ENCODE assay signal across 21 mouse cellular contexts in the genomic region with DNA sequence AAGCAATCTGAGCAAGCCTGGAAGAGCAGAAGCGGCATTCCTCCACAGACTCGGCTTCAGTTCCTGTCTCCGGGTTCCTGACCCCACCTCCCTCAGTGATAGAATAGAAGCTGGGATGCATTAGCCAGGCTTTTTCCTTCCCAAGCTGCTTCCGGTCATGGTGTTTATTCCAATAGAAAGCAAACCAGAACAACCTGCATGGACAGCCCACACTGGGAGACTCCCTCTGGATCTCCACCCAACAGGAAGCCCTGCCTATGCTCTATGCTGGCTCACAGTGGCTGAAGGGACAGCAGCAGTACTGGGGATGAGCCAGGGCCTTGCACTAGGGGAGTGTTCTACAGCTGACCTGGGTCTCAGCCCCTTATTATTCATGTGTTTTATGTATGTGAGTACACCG. TPM values are rescaled to one million over a fixed set of nuclear protein-coding genes. Genes with fewer than 3 reads are reported as not detected.
A peak's percentile ranks its signal among the peaks of the same experiment; 100 is the strongest.
DNase-seq lines count a peak whose midpoint lies in the region; ATAC-seq and TF ChIP-seq lines count a peak whose summit lies in the region.
"Had no signal": no experiment of that assay in that cellular context is flagged by ENCODE, and none has a peak within 500 bp of the region (broad histone marks: within the 10 kb centered on the region; RNA-seq: fewer than 3 reads in every experiment).

No protein-coding gene starts in this region.

- no peak overlapping the region for H3K27ac ChIP-seq in kidney, embryonic 16.5 days (ENCODE audit: low read length)
- H3K27ac ChIP-seq in lung, embryonic 14.5 days (ENCODE audit: low read depth) = no peak overlapping the region
- H3K27ac ChIP-seq: forebrain, embryonic 13.5 days; heart, embryonic 13.5 days; hindbrain, embryonic 13.5 days; limb, embryonic 10.5 days had no signal

- H3K4me3 ChIP-seq in kidney, embryonic 16.5 days (ENCODE audit: low read length) = no peak overlapping the region
- no peak overlapping the region for H3K4me3 ChIP-seq in lung, embryonic 14.5 days (ENCODE audit: low read depth, low read length)
- H3K4me3 ChIP-seq: erythroblast, embryonic 14.5 days; forebrain, embryonic 13.5 days; heart, embryonic 13.5 days; hindbrain, embryonic 13.5 days; limb, embryonic 10.5 days had no signal

- 58% methylated on average over 5 of the region's 5 CpGs for WGBS in kidney, embryonic 16.5 days
- WGBS in lung, embryonic 14.5 days = 68% methylated on average over 5 of the region's 5 CpGs

- H3K4me2 ChIP-seq in kidney, embryonic 16.5 days (replicated peaks; ENCODE audit: low read depth, low read length) = no peak overlapping the region
- H3K4me2 ChIP-seq in lung, embryonic 14.5 days = no peak overlapping the region
- H3K4me2 ChIP-seq: forebrain, embryonic 13.5 days; heart, embryonic 13.5 days; hindbrain, embryonic 13.5 days had no signal

- no peak overlapping the region for H3K9ac ChIP-seq in kidney, embryonic 16.5 days (replicated peaks; ENCODE audit: low read length)
- H3K9ac ChIP-seq in lung, embryonic 14.5 days = no peak overlapping the region
- H3K9ac ChIP-seq: forebrain, embryonic 13.5 days; heart, embryonic 13.5 days; hindbrain, embryonic 13.5 days; liver, postnatal 0 days had no signal

- H3K27me3 ChIP-seq in kidney, embryonic 16.5 days (ENCODE audit: insufficient read depth, low read length) = no peaks in the 10 kb centered on the region
- no peaks in the 10 kb centered on the region for H3K27me3 ChIP-seq in lung, embryonic 14.5 days (ENCODE audit: insufficient read depth, low read length)
- H3K27me3 ChIP-seq: forebrain, embryonic 13.5 days; heart, embryonic 13.5 days; hindbrain, embryonic 13.5 days had no signal

- peaks cover 32% of the 10 kb centered on the region for H3K36me3 ChIP-seq in kidney, embryonic 16.5 days (ENCODE audit: insufficient read depth, low read length)
- peaks cover 62% of the 10 kb centered on the region for H3K36me3 ChIP-seq in lung, embryonic 14.5 days (ENCODE audit: insufficient read depth)

- ATAC-seq in kidney, embryonic 16.5 days (ENCODE audit: low FRiP score, low TSS enrichment) = no peak
- no peak for ATAC-seq in lung, embryonic 14.5 days (ENCODE audit: insufficient read depth)
- ATAC-seq: forebrain, embryonic 13.5 days; liver, postnatal 0 days had no signal

- DNase-seq in heart, adult 8-10 months (ENCODE audit: low spot score) = peak; percentile 48
- DNase-seq in heart, postnatal 4 days = no peak
- DNase-seq in kidney, postnatal 36 days = peak; percentile 32 to 45
- DNase-seq in lung, embryonic 14.5 days = peak; percentile 31
- peak; percentile 31 to 49 for DNase-seq in lung, postnatal 4 days
- DNase-seq in ovary, postnatal 14 days (ENCODE audit: low spot score) = no peak
- DNase-seq: cerebellum, adult 2 months; gastrocnemius, postnatal 14 days; kidney, postnatal 4 days; layer of hippocampus, adult 9-11 months; liver, postnatal 0 days; retina, postnatal 1 day; thymus, postnatal 14 days had no signal

- H3K4me1 ChIP-seq in kidney, embryonic 16.5 days (ENCODE audit: insufficient read depth, low read length) = peaks cover 23% of the 10 kb centered on the region
- peaks cover 7% of the 10 kb centered on the region; the same call in 1 of the 2 replicates for H3K4me1 ChIP-seq in lung, embryonic 14.5 days (ENCODE audit: insufficient read depth)

- no peak for TF ChIP-seq CTCF in lung, embryonic 14.5 days (IDR thresholded peaks at IDR 0.05; ENCODE audit: low read depth)

- no peaks in the 10 kb centered on the region for H3K9me3 ChIP-seq in kidney, embryonic 16.5 days (ENCODE audit: low read length)
- H3K9me3 ChIP-seq in lung, embryonic 14.5 days (ENCODE audit: low read depth, low read length) = no peaks in the 10 kb centered on the region
- H3K9me3 ChIP-seq: forebrain, embryonic 13.5 days; heart, embryonic 13.5 days; hindbrain, embryonic 13.5 days; limb, embryonic 10.5 days had no signal

RNA-seq across cellular contexts. Expression of gene Rbck1, which starts 4.5 kb away (rescaled TPM):
- total RNA-seq in heart, adult 8-10 months (2022) = 10 to 100 TPM; 36.1 to 51.7 (median 47.6) TPM
- total RNA-seq in heart, postnatal 4 days (2021) = 10 to 100 TPM; 70.5 to 75.6 TPM
- 93.4 and 96.6 TPM in 2 replicates for polyA plus RNA-seq in kidney, embryonic 16.5 days (2015; fragmentation: Nextera tagmentation; extraction: Ambion mirVana)
- polyA plus RNA-seq in lung, embryonic 14.5 days (2014; fragmentation: Nextera tagmentation; extraction: Ambion mirVana) = 85.8 and 92.8 TPM in 2 replicates

RNA-seq across cellular contexts. Expression of gene Trib3, which starts 15.9 kb away (rescaled TPM):
- 1 to 10 TPM; 3.3 to 4.2 (median 4.1) TPM for total RNA-seq in heart, adult 8-10 months (2022)
- 1 to 10 TPM; 2.9 TPM for total RNA-seq in heart, postnatal 4 days (2021)
- 1.8 and 1.9 TPM in 2 replicates for polyA plus RNA-seq in kidney, embryonic 16.5 days (2015; fragmentation: Nextera tagmentation; extraction: Ambion mirVana)
- polyA plus RNA-seq in lung, embryonic 14.5 days (2014; fragmentation: Nextera tagmentation; extraction: Ambion mirVana) = 2.2 and 2.7 TPM in 2 replicates

RNA-seq across cellular contexts. Expression of gene Tbc1d20, which starts 34.4 kb away (rescaled TPM):
- total RNA-seq in heart, adult 8-10 months (2022) = 10 to 100 TPM; 37.1 to 41.9 (median 37.5) TPM
- 10 to 100 TPM; 54.4 to 65.8 TPM for total RNA-seq in heart, postnatal 4 days (2021)
- polyA plus RNA-seq in kidney, embryonic 16.5 days (2015; fragmentation: Nextera tagmentation; extraction: Ambion mirVana) = 41.1 and 41.8 TPM in 2 replicates
- polyA plus RNA-seq in lung, embryonic 14.5 days (2014; fragmentation: Nextera tagmentation; extraction: Ambion mirVana) = 34.7 and 39.4 TPM in 2 replicates

RNA-seq across cellular contexts. Expression of gene Nrsn2, which starts 48.5 kb away (rescaled TPM):
- not detected for total RNA-seq in heart, adult 8-10 months (2022)
- not detected for total RNA-seq in heart, postnatal 4 days (2021)
- polyA plus RNA-seq in kidney, embryonic 16.5 days (2015; fragmentation: Nextera tagmentation; extraction: Ambion mirVana) = 0.91 and 1.6 TPM in 2 replicates
- polyA plus RNA-seq in lung, embryonic 14.5 days (2014; fragmentation: Nextera tagmentation; extraction: Ambion mirVana) = 0.26 TPM in 1 of 2 replicates, not detected in the other
- total RNA-seq: gastrocnemius, postnatal 14 days; liver, adult 2 months had no signal
- polyA plus RNA-seq: C2C12; erythroblast, embryonic 14.5 days; liver, adult 2 months; liver, postnatal 0 days had no signal

Comparison
In these comparisons a context has a peak if more than half of its experiments do, and no peak if none do; other contexts are left out.
1. DNase-seq: peak in heart, adult 8-10 months (single experiment), kidney, postnatal 36 days (2 of 2), lung, embryonic 14.5 days (single experiment) and lung, postnatal 4 days (2 of 2); none in heart, postnatal 4 days (single experiment) and ovary, postnatal 14 days (single experiment).